Mouse (Mus musculus) adipocyte (in vitro differentiated cells): ENCODE measurements at regions not wholly inside any gene's neighbourhood (a gene's known extent, or its start where the extent isn't known, plus 50 kb on each side); places are given as distances from the start of the nearest gene placed in this dataset.

ENCODE experiments used
- DNase-seq: peaks from one replicate; pipeline ENCODE4 v3.0.0-alpha.2; 2016; ENCODE audit warnings: low spot score

DNA sequence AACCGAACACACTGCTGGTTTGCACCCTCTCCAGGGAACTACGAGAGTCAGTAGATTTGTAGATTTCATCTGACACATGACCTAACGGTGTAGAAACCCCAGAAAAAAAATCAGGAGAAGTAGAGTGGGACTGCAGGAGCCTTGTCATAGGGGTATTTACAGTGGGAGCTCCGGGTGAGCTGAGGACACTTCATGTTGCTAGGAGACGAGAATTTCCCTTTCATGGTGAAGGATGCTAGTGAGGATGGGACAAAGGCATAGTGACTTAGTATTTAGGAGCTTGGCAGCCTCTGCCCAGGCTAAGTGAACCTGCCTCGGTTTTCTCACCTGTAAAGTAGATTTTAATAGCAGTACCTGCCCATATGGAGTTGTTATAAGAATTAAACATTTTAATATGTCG is 52.8 kb upstream of the Epha4 start:
- no peak for DNase-seq
